Mouse (Mus musculus): ENCODE data around the gene Krt25.

Krt25 gene

GRCm38 (mm10) chr11:99276786-99277185, 46.0 kb downstream of the Krt25 start:
- no peak for DNase-seq (ENCODE audit: low spot score)

GRCm38 (mm10) chr11:99275624-99276023, 47.1 kb downstream of the Krt25 start:
- DNase-seq (ENCODE audit: low spot score): no peak

DNA sequence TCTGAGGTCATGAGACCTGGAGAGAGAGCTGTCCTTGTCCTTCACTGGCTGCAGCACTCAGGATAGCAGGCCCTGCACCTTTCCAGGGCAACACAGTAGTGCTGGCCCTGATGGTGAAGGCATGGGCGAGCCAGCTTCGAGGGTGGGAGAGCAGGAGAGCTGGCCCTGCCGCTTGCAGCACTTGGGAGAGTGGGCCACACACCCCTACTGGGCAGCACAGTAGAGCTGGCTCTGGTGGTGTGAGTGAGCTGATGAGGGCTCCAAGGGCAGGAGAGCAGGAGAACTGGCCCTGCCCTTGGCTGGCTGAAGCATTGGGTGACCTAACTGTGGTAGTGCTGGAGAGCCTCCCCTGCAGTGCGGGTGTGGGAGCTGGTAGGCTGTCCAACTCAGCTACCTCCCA, 50.0 kb downstream of the Krt25 start:
- no peak for DNase-seq (ENCODE audit: low spot score)

- no peak for DNase-seq (ENCODE audit: low spot score)
These were observed 53.6 kb downstream of the Krt25 start for GRCm38 (mm10) chr11:99269192-99269591.

DNA sequence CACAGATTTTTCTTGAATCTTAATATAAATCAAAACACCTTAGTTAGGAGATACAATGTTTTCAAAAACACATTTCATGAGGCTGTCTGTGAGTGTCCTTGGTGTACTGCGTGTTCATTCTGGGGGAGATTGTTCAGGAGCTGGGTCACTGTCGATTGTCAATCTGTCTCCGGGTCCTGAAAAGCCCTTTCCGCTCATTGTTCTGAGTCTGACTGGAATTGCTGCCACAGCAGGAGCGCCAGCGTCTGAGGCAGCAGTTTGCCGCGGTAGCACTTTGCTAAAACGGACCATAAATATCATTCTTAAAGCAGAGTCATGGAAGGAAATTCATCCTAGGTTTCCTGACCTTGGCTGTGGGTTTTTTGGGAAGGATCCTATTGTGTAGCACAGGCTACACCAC, 57.0 kb downstream of the Krt25 start:
- DNase-seq (ENCODE audit: low spot score): no peak

Measured in ovary, postnatal 36 days (tissue).